In genomic region chr2:64069950-64070695, GRCm38 (mm10) we compare ENCODE assay signal across 17 mouse cellular contexts. TPM values are rescaled to one million over a fixed set of nuclear protein-coding genes. Genes with fewer than 3 reads are reported as not detected.
A peak's percentile ranks its signal among the peaks of the same experiment; 100 is the strongest.
DNase-seq lines count a peak whose midpoint lies in the region; ATAC-seq lines count a peak whose summit lies in the region.
"Had no signal": no experiment of that assay in that cellular context is flagged by ENCODE, and none has a peak within 500 bp of the region (broad histone marks: within the 10 kb centered on the region; RNA-seq: fewer than 3 reads in every experiment).

No protein-coding gene starts in this region.

- ATAC-seq in heart, embryonic 12.5 days (ENCODE audit: insufficient number of reproducible peaks, low FRiP score) = peak; percentile 67; the same call in 1 of the 2 replicates
- peak; percentile 59; the same call in 1 of the 2 replicates for ATAC-seq in liver, embryonic 13.5 days (ENCODE audit: low read depth)
- ATAC-seq in activated CD4-positive, CD25-positive, alpha-beta regulatory T cell, adult 4 months = no peak

- WGBS in heart, embryonic 12.5 days = 42% methylated on average over 10 of the region's 10 CpGs
- WGBS in liver, embryonic 13.5 days (ENCODE audit: insufficient replicate concordance) = 68% methylated on average over 10 of the region's 10 CpGs

- H3K9me3 ChIP-seq in heart, embryonic 12.5 days (replicated peaks) = no peaks in the 10 kb centered on the region
- H3K9me3 ChIP-seq in liver, embryonic 13.5 days (replicated peaks) = no peaks in the 10 kb centered on the region
- H3K9me3 ChIP-seq: forebrain, embryonic 10.5 days; limb, embryonic 15.5 days; midbrain, embryonic 12.5 days had no signal

- peak overlapping the region; percentile 72; the same call in 1 of the 2 replicates for H3K27ac ChIP-seq in heart, embryonic 12.5 days (ENCODE audit: poor library complexity, severe bottlenecking)
- H3K27ac ChIP-seq in liver, embryonic 13.5 days = no peak overlapping the region
- H3K27ac ChIP-seq: forebrain, embryonic 10.5 days; limb, embryonic 15.5 days; midbrain, embryonic 12.5 days; stomach, postnatal 0 days had no signal

- H3K4me2 ChIP-seq in heart, embryonic 12.5 days = peak overlapping the region; percentile 49
- H3K4me2 ChIP-seq in liver, embryonic 13.5 days = no peak overlapping the region
- H3K4me2 ChIP-seq: limb, embryonic 15.5 days; midbrain, embryonic 12.5 days had no signal

- H3K4me3 ChIP-seq in heart, embryonic 12.5 days = no peak overlapping the region
- no peak overlapping the region for H3K4me3 ChIP-seq in liver, embryonic 13.5 days (replicated peaks)
- H3K4me3 ChIP-seq: forebrain, embryonic 10.5 days; limb, embryonic 15.5 days; midbrain, embryonic 12.5 days had no signal

- H3K4me1 ChIP-seq in heart, embryonic 12.5 days (replicated peaks) = peaks cover 10% of the 10 kb centered on the region
- H3K4me1 ChIP-seq in liver, embryonic 13.5 days (replicated peaks) = no peaks in the 10 kb centered on the region

- no peaks in the 10 kb centered on the region for H3K27me3 ChIP-seq in heart, embryonic 12.5 days (replicated peaks)
- no peaks in the 10 kb centered on the region for H3K27me3 ChIP-seq in liver, embryonic 13.5 days
- H3K27me3 ChIP-seq: limb, embryonic 15.5 days had no signal

- H3K9ac ChIP-seq in heart, embryonic 12.5 days = no peak overlapping the region
- H3K9ac ChIP-seq in liver, embryonic 13.5 days = no peak overlapping the region
- H3K9ac ChIP-seq: limb, embryonic 15.5 days; midbrain, embryonic 12.5 days had no signal

- no peaks in the 10 kb centered on the region for H3K36me3 ChIP-seq in heart, embryonic 12.5 days
- no peaks in the 10 kb centered on the region for H3K36me3 ChIP-seq in liver, embryonic 13.5 days
- H3K36me3 ChIP-seq: forebrain, embryonic 10.5 days; limb, embryonic 15.5 days; midbrain, embryonic 12.5 days had no signal

- DNase-seq in adrenal gland, postnatal 14 days = peak; percentile 35
- no peak for DNase-seq in adrenal gland, adult 8-10 months
- peak; percentile 69 for DNase-seq in adipocyte (ENCODE audit: low spot score)
- DNase-seq in liver, embryonic 13.5 days = no peak
- DNase-seq in urinary bladder, postnatal 4 days (ENCODE audit: low spot score in 2 of 2) = no peak
- DNase-seq in ovary, postnatal 36 days (ENCODE audit: low spot score) = no peak
- DNase-seq: cerebellum, adult 9-10 months; layer of hippocampus, postnatal 36 days; lung, postnatal 36 days; right cerebral cortex, postnatal 25 days had no signal

RNA-seq across cellular contexts. Expression of gene Fign, which starts 27.7 kb away (rescaled TPM):
- total RNA-seq in adrenal gland, postnatal 14 days (2021) = 3.8 and 5.2 TPM in 2 replicates
- total RNA-seq in adrenal gland, adult 8-10 months (2022) = 1 to 10 TPM; 4.5 to 6.5 (median 5.9) TPM
- 13.4 and 13.6 TPM in 2 replicates for polyA plus RNA-seq in heart, embryonic 12.5 days (2016; fragmentation: Nextera tagmentation; extraction: Ambion mirVana)
- polyA plus RNA-seq in liver, embryonic 13.5 days (2015; fragmentation: Nextera tagmentation; extraction: Ambion mirVana) = 1.8 and 2.2 TPM in 2 replicates
- under 1 TPM in 1 of 2 experiments, not detected in 1; 0.12 TPM for polyA plus RNA-seq in activated CD4-positive, CD25-positive, alpha-beta regulatory T cell, adult 4 months (2017; shearing (Covaris generic))
- total RNA-seq: MEL had no signal

Comparison
In these comparisons a context has a peak if more than half of its experiments do, and no peak if none do; other contexts are left out.
1. DNase-seq: peak in adrenal gland, postnatal 14 days (single experiment) and adipocyte (single experiment); none in adrenal gland, adult 8-10 months (single experiment), liver, embryonic 13.5 days (single experiment), urinary bladder, postnatal 4 days (0 of 2) and ovary, postnatal 36 days (single experiment).